Mouse (Mus musculus) T-helper 17 cell (primary cell): ENCODE measurements around the gene Unc119b.

Experiments
- in situ Hi-C, 2 experiments: fragments of 300-600 bp; cut with MboI, MseI; formaldehyde crosslinking; loops; 1 replicate in 1 of 2; 2 replicates in 1 of 2; pipeline ENCODE4 v1.15.1; 2025; ENCODE audit warnings: high pct_unique_total_duplicates in 2 of 2

Unc119b gene

DNA sequence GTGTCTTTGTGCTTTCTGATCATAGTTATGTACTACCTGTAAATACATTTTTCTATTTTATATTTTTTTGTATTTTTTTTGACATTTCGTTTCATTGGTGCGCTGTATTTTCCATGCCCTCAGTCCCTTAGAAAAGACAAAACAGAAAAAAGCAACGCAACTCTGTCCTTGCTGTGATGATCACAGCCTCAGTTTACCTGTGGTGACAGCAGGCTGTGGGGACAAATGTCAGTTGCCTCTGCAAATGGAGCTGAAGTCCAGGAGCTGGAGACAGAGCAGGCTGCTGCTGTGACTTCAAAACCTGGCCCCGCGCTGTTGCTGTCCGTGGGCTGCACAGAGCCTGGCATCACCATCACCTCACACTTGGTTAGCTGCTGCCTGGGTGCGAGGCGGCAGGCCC lies 36.6 kb downstream of the Unc119b start, which contains the start of gene Gm10401:
Gm10401 (minus strand) TSS at position 101 of the 400 bp plus-strand sequence.
- in situ Hi-C loops: no loop called here

DNA sequence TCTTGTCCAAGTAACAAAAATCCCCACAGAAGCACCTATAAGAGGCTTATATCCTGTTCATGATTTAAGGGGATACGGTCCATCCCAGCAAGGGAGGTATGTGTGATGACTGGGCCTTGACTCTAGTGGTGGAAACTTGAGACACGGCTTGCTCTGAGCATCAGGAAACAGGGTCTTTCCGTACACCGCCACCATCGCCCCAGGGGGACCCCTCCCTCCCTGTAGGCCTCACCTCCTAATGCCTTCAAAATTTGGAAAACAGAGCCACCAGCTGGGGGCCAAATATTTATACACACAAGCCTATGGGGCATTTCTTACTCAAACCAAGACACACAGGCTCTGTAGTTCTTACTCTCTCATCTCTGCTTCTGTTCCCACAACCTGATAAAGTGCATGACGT lies 43.0 kb downstream of the Unc119b start:
- in situ Hi-C loops: no loop called here

- in situ Hi-C loops: no loop called here
Measured at GRCm38 (mm10) chr5:115091015-115091414, 43.8 kb downstream of the Unc119b start.

DNA sequence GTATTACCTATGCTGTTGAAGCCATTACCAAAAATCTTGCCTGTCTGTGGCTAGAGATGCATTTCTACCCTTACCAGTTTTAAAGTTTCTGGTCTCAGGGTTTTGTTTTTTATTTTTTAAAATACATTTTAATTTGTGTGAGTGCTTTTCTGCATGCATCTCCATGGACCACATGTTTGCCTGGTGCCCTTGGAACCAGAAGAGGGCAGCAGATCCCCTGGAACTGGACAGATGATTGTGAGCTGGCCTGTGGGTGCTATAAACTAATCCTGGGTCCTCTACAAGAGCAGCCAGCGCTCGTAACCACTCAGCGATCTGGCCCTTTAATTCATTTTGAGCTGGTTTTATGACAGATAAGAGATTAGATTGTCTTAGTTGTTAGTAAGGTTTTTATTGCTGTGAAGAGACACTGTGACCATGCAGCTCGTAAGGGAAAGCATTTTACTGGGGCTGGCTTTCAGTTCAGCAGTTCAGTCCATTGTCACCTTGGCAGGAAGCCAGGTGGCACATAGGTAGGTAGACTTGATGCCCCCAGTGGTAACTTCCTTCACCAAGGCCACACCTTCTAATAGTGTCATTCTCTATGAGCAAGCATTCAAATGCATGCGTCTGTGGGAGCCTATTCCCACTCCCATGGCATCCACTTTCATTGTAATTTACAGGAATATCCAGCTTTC lies 45.0 kb downstream of the Unc119b start:
- in situ Hi-C loops: no loop called here

DNA sequence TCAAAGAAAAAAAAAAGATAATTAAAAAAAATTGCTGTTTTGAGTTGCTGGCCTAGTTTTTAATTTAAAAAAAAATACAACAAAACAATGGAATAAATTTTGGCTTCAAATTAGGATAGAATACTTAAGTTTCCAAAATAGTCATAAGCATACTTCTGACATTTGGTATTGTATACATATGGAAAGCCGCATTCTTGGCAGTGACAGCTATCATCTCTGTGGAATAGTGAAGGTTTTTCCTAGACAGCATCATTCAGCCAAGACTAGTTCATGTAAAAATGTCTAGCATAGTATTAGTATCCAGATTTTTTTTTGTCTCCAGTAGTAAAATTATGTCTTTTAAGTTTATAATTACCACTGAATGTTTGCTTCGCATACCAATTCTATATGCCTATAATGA lies 49.1 kb downstream of the Unc119b start:
- in situ Hi-C loops: no loop called here

DNA sequence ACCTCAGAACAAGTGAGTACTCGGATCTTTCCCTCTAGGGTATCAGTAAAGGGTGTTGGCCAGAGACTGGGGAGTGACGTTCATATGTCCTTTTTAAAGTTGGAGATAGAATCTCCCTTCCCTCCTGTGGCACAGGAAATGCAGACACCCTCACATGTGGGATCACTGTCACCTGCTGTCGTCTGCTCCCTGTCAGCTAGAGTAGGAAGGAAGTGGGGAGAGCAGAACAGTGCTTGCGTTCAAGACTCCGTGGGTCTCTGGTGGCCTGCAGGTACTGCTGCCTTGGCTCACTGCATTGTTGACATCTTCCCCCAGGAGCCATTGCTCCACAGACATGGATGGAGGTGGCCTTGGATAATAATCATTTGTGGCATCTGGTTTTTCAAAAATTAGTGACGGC lies 51.3 kb downstream of the Unc119b start:
- in situ Hi-C loops: no loop called here

- in situ Hi-C loops: no loop called here
Measured at GRCm38 (mm10) chr5:115081636-115082035, 53.1 kb downstream of the Unc119b start.

DNA sequence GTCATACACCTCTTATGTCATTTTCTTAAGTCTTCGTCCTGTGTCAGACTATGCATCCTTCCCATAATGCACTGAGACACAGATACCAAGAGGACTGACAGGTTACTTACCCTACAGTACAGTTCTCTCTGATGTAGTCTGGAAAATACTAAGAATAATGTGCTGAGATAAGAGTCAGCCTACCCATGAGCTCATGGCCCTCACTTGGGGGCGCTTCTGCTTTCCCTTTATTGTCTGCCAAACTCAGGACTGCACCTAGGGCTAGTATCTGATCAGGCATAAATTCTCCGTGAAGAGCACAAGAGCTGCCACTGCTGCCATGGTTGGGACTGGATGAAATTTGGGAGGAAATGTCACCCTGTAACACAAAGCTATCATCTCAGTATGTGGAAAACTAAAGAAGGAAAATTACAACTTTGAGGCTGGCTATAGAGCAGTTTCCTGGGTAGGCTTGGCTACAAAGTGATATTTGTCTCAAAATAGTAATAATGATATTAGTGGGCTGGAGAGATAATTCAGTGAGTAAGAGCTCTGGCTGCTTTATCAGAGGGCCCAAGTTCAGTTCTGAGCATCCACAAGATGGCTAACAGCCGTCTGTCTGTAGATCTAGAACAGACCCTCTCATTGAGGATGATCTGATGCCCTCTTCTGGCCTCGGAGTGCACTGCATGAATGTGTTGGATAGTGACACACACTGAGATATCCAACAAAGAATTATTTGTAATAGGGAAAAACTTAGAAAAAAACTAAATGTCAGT lies 58.5 kb downstream of the Unc119b start:
- in situ Hi-C loops: loop anchor here (5.0 kb wide), 1 partner anchor 99 kb away; no protein-coding TSS in a partner anchor

DNA sequence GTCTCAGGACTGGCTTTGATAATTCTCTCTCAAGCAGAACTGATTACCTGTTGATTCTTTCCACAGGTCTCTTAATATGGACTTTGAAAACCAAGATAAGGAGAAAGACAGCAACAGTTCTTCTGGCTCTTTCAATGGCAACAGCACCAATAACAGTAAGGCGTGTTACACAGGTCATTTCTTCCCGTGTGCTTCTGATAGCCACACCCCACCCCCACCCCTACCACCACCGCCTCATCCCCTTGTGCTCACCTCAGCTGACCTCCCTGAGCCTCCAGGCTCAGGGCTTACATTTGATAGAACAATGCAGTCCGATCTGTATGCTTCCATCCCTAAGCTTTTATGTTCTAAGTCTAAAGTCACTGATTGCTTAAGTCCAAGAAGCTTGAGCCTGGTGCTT lies 60.0 kb downstream of the Unc119b start:
- in situ Hi-C loops: loop anchor here (5.0 kb wide), 2 partner anchors 57 to 97 kb away; no protein-coding TSS in a partner anchor

GRCm38 (mm10) chr5:115073306-115073705 lies 61.5 kb downstream of the Unc119b start:
- in situ Hi-C loops: loop anchor here in 1 of 2 experiments (5.0 kb wide), 1 partner anchor 56 kb away; no protein-coding TSS in a partner anchor
